ENCODE assay signal across 8 mouse cellular contexts in genomic region chr10:95941768-95942425, GRCm38 (mm10). TPM values are rescaled to one million over a fixed set of nuclear protein-coding genes. Genes with fewer than 3 reads are reported as not detected.
DNase-seq lines count a peak whose midpoint lies in the region; ATAC-seq lines count a peak whose summit lies in the region.

No protein-coding gene starts in this region.

- H3K9me3 ChIP-seq in kidney, embryonic 14.5 days (ENCODE audit: control insufficient read depth, low read length) = no peaks in the 10 kb centered on the region
- no peaks in the 10 kb centered on the region for H3K9me3 ChIP-seq in hindbrain, embryonic 14.5 days (ENCODE audit: control insufficient read depth, low read length)
- no peaks in the 10 kb centered on the region for H3K9me3 ChIP-seq in midbrain, embryonic 16.5 days (replicated peaks; ENCODE audit: control insufficient read depth, low read length, poor library complexity, severe bottlenecking)

- peaks cover 10% of the 10 kb centered on the region; the same call in 1 of the 2 replicates for H3K4me1 ChIP-seq in kidney, embryonic 14.5 days (ENCODE audit: control insufficient read depth, insufficient read depth, low read length)
- H3K4me1 ChIP-seq in hindbrain, embryonic 14.5 days (replicated peaks; ENCODE audit: control insufficient read depth, insufficient read depth, low read length) = peaks cover 20% of the 10 kb centered on the region
- peaks cover 19% of the 10 kb centered on the region for H3K4me1 ChIP-seq in midbrain, embryonic 16.5 days (ENCODE audit: control insufficient read depth, insufficient read depth, low read length)

- ATAC-seq in kidney, embryonic 14.5 days (ENCODE audit: low FRiP score, low TSS enrichment) = no peak
- ATAC-seq in hindbrain, embryonic 14.5 days (ENCODE audit: low FRiP score) = no peak
- no peak for ATAC-seq in midbrain, embryonic 16.5 days

- WGBS in kidney, embryonic 14.5 days = 38% methylated on average over 6 of the region's 6 CpGs
- 53% methylated on average over 6 of the region's 6 CpGs for WGBS in hindbrain, embryonic 14.5 days
- 63% methylated on average over 6 of the region's 6 CpGs for WGBS in midbrain, embryonic 16.5 days

- no peaks in the 10 kb centered on the region for H3K36me3 ChIP-seq in kidney, embryonic 14.5 days (ENCODE audit: control insufficient read depth, insufficient read depth, low read length)
- no peaks in the 10 kb centered on the region for H3K36me3 ChIP-seq in hindbrain, embryonic 14.5 days (replicated peaks; ENCODE audit: control insufficient read depth, insufficient read depth)
- H3K36me3 ChIP-seq in midbrain, embryonic 16.5 days (ENCODE audit: control insufficient read depth, insufficient read depth, low read length) = no peaks in the 10 kb centered on the region

- H3K9ac ChIP-seq in kidney, embryonic 14.5 days (ENCODE audit: low read depth, low read length) = no peak overlapping the region
- H3K9ac ChIP-seq in hindbrain, embryonic 14.5 days = peak overlapping the region; percentile 77
- H3K9ac ChIP-seq in midbrain, embryonic 16.5 days (ENCODE audit: low read depth, low read length) = peak overlapping the region; percentile 85

- no peak overlapping the region for H3K27ac ChIP-seq in kidney, embryonic 14.5 days (ENCODE audit: low read depth, low read length)
- no peak overlapping the region for H3K27ac ChIP-seq in hindbrain, embryonic 14.5 days
- no peak overlapping the region for H3K27ac ChIP-seq in midbrain, embryonic 16.5 days (ENCODE audit: low read length)

- no peaks in the 10 kb centered on the region for H3K27me3 ChIP-seq in kidney, embryonic 14.5 days (ENCODE audit: control insufficient read depth, insufficient read depth, low read length)
- H3K27me3 ChIP-seq in hindbrain, embryonic 14.5 days (ENCODE audit: control insufficient read depth, insufficient read depth, low read length) = no peaks in the 10 kb centered on the region
- no peaks in the 10 kb centered on the region for H3K27me3 ChIP-seq in midbrain, embryonic 16.5 days (ENCODE audit: control insufficient read depth, insufficient read depth, low read depth, low read length)

- H3K4me3 ChIP-seq in kidney, embryonic 14.5 days (ENCODE audit: low read length) = peak overlapping the region; percentile 81
- H3K4me3 ChIP-seq in hindbrain, embryonic 14.5 days (replicated peaks; ENCODE audit: low read length) = peak overlapping the region; percentile 75
- peak overlapping the region; percentile 88 for H3K4me3 ChIP-seq in midbrain, embryonic 16.5 days (ENCODE audit: low read depth, low read length)

- peak overlapping the region; percentile 81 for H3K4me2 ChIP-seq in kidney, embryonic 14.5 days (replicated peaks; ENCODE audit: low read depth, low read length)
- H3K4me2 ChIP-seq in hindbrain, embryonic 14.5 days (replicated peaks) = peak overlapping the region; percentile 83
- H3K4me2 ChIP-seq in midbrain, embryonic 16.5 days (ENCODE audit: low read length) = peak overlapping the region; percentile 73

- no peak for DNase-seq in kidney, postnatal 36 days
- peak; percentile 10 for DNase-seq in c-Kit-positive CD71-negative TER-119-negative erythroid progenitor cells, embryonic 14.5 days (ENCODE audit: low read depth)
- no peak for DNase-seq in hindbrain, embryonic 14.5 days (ENCODE audit: low spot score)
- no peak for DNase-seq in testis, postnatal 14 days (ENCODE audit: low spot score)
- no peak for DNase-seq in cerebellum, postnatal 36 days
- DNase-seq in right cerebral cortex, postnatal 10 days (ENCODE audit: low spot score in 2 of 2) = no peak

RNA-seq across cellular contexts. Expression of gene Eea1, which starts 1.4 kb away (rescaled TPM):
- 15.5 and 20.0 TPM in 2 replicates for polyA plus RNA-seq in kidney, embryonic 14.5 days (2014; fragmentation: Nextera tagmentation; extraction: Ambion mirVana)
- 26.3 and 29.3 TPM in 2 replicates for polyA plus RNA-seq in hindbrain, embryonic 14.5 days (2014; fragmentation: Nextera tagmentation; extraction: Ambion mirVana)
- polyA plus RNA-seq in midbrain, embryonic 16.5 days (2015; fragmentation: Nextera tagmentation; extraction: Ambion mirVana) = 21.0 and 25.1 TPM in 2 replicates
